Mouse (Mus musculus) heart, embryonic 14.5 days (tissue): ENCODE measurements around the gene Kri1. TPM values are rescaled to one million over a fixed set of nuclear protein-coding genes. Genes with fewer than 3 reads are reported as not detected.

Experiments
- ATAC-seq: fragments of 200-750 bp; cut with Nextera tagmentation; 2 replicates; pipeline ENCODE4 v1.8.0; 2017; ENCODE audit warnings: low read depth, moderate TSS enrichment; ENCODE audit not compliant: insufficient number of reproducible peaks, insufficient read depth, low FRiP score
- H3K27ac ChIP-seq, 2 experiments: fragments of 200-500 bp in 1 of 2; fragments of 300-500 bp in 1 of 2; sonication (generic) in 1 of 2; replicated peaks in 1 of 2; 2 replicates each; pipeline ENCODE4 v1.5.1; 2012 to 2014; ENCODE audit warnings: low read depth in 2 of 2, low read length in 2 of 2, control low read depth in 1 of 2, mild to moderate bottlenecking in 1 of 2, mixed read lengths in 1 of 2; ENCODE audit not compliant: control insufficient read depth in 1 of 2, insufficient read depth in 1 of 2
- H3K27me3 ChIP-seq: fragments of 300-500 bp; sonication (generic); 2 replicates; pipeline ENCODE4 v1.6.1; 2014; ENCODE audit warnings: mild to moderate bottlenecking, low read length, control low read depth; ENCODE audit not compliant: control insufficient read depth, insufficient read depth
- H3K36me3 ChIP-seq: fragments of 300-500 bp; sonication (generic); 2 replicates; pipeline ENCODE4 v1.6.1; 2014; ENCODE audit warnings: mild to moderate bottlenecking, control low read depth, low read length, mixed read lengths; ENCODE audit not compliant: control insufficient read depth, insufficient read depth
- H3K4me1 ChIP-seq, 2 experiments: fragments of 200-500 bp in 1 of 2; fragments of 300-500 bp in 1 of 2; sonication (generic) in 1 of 2; 2 replicates each; pipeline ENCODE4 v1.6.1; 2012 to 2014; ENCODE audit warnings: low read length in 2 of 2, control low read depth in 1 of 2, mixed read lengths in 1 of 2; ENCODE audit not compliant: control insufficient read depth in 2 of 2, insufficient read depth in 2 of 2
- H3K4me2 ChIP-seq: fragments of 300-500 bp; sonication (generic); 2 replicates; pipeline ENCODE4 v1.6.1; 2014; ENCODE audit warnings: mild to moderate bottlenecking, low read length
- H3K4me3 ChIP-seq, 2 experiments: fragments of 200-500 bp in 1 of 2; fragments of 300-500 bp in 1 of 2; sonication (generic) in 1 of 2; 2 replicates each; pipeline ENCODE4 v1.5.1; 2012 to 2014; ENCODE audit warnings: low read length in 2 of 2, mild to moderate bottlenecking in 2 of 2, control low read depth in 1 of 2, low read depth in 1 of 2, moderate library complexity in 1 of 2; ENCODE audit not compliant: control insufficient read depth in 1 of 2, insufficient read depth in 1 of 2
- H3K9ac ChIP-seq: fragments of 300-500 bp; sonication (generic); 2 replicates; pipeline ENCODE4 v1.6.1; 2014; ENCODE audit warnings: mild to moderate bottlenecking, low read length
- H3K9me3 ChIP-seq: fragments of 300-500 bp; sonication (generic); 2 replicates; pipeline ENCODE4 v1.6.1; 2016; ENCODE audit warnings: low read length, control low read depth; ENCODE audit not compliant: control insufficient read depth
- WGBS: fragments of 180-500 bp; shearing (Covaris S2); extraction: QIAGEN DNeasy Blood & Tissue Kit; methylation state at CpG from one replicate; pipeline ENCODE4 v1.1.7; 2014; 5-methylcytosine and 5-hydroxymethylcytosine counted together
- polyA plus RNA-seq: library from polyadenylated mRNA; unstranded; fragments of >200 nt; fragmentation: Nextera tagmentation; extraction: Ambion mirVana; gene quantifications from 2 replicates; pipeline ENCODE4 v1.2.1, GENCODE M21; 2014

The Kri1 gene
- polyA plus RNA-seq, 1 experiment from 2014 or later, result 12.6 TPM

DNA sequence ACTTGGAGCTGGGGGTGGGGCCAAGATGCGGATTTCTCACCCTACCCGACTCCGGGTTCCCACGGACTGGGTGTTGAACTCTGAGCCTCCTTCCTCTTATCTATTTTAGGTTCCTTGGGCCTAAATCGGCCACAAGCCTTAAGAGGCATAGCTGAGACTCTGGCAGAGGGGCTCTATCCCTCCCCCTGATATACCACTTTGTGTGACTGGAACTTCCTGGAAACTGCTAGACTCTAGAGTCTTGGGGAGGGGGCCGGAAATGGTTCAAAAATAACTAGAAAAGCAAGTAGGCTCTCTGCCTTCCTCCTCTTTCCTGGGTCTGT is 33.7 kb upstream of the Kri1 start:
- Histone ChIP-seq H3K9me3 (no peaks in the 10 kb centered on the region), H3K27ac (peak overlapping the region; percentile 35 to 72), H3K4me2 (peak overlapping the region; percentile 95), H3K36me3 (peaks cover 6% of the 10 kb centered on the region; the same call in 1 of the 2 replicates), H3K4me3 (peak overlapping the region; percentile 63 to 79), H3K27me3 (no peaks in the 10 kb centered on the region), H3K4me1 (peaks cover 9 to 18% of the 10 kb centered on the region in 2 experiments; a peak in 3 of 4 replicates), H3K9ac (peak overlapping the region; percentile 81)
- ATAC-seq, result no peak
- 3% methylated on average over 6 of the region's 6 CpGs for WGBS

GRCm38 (mm10) chr9:21320619-21321512 is 33.1 kb upstream of the Kri1 start, which contains the start of gene Slc44a2:
Gene Slc44a2, plus strand, starts transcription at chr9:21320698.
- Histone ChIP-seq H3K27ac (peak within 1 kb of the TSS; percentile 35 to 72), H3K4me1 (peaks cover 9 to 18% of the 10 kb centered on the region in 2 experiments; a peak in 3 of 4 replicates), H3K4me3 (peak within 1 kb of the TSS; percentile 63 to 79), H3K4me2 (peak within 1 kb of the TSS; percentile 95), H3K9me3 (no peaks in the 10 kb centered on the region), H3K9ac (peak within 1 kb of the TSS; percentile 81), H3K27me3 (no peaks in the 10 kb centered on the region), H3K36me3 (peaks cover 4% of the 10 kb centered on the region; the same call in 1 of the 2 replicates)
- under 1% methylated on average over 52 of the region's 52 CpGs for WGBS
- ATAC-seq, result peak; percentile 93

- Histone ChIP-seq H3K9ac (peak overlapping the region; percentile 81), H3K4me1 (peaks cover 9 to 18% of the 10 kb centered on the region in 2 experiments; a peak in 3 of 4 replicates), H3K27ac (0 out of 4 replicates have a peak overlapping the region, but pooled peaks of 1 of the 2 experiments have one; percentile 72), H3K4me2 (peak overlapping the region; percentile 95), H3K27me3 (no peaks in the 10 kb centered on the region), H3K36me3 (peaks cover 4% of the 10 kb centered on the region; the same call in 1 of the 2 replicates), H3K4me3 (peak overlapping the region; percentile 63 to 79), H3K9me3 (no peaks in the 10 kb centered on the region)
- no peak for ATAC-seq
- 23% methylated on average over 4 of the region's 4 CpGs for WGBS
Measured at GRCm38 (mm10) chr9:21320280-21320618, 32.5 kb upstream of the Kri1 start.

DNA sequence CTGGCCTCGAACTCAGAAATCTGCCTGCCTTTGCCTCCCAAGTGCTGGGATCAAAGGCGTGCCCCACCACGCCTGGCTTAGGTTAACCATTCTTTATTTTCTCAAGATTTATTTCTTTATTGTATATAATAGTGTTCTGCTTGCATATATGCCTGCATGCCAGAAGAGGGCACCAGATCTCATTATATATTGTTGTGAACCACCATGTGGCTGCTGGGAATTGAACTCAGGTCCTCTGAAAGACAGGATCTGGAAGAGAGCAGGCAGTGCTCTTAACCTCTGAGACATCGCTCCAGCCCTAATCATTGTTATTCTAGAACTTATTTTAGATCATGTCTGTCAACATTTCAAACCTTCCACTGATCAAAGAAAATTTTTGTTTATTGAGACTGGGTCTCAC is 31.7 kb upstream of the Kri1 start:
- Histone ChIP-seq H3K27me3 (no peaks in the 10 kb centered on the region), H3K9me3 (no peaks in the 10 kb centered on the region), H3K27ac (no peak overlapping the region), H3K9ac (no peak overlapping the region), H3K4me3 (no peak overlapping the region), H3K4me2 (no peak overlapping the region), H3K4me1 (peaks cover 9 to 18% of the 10 kb centered on the region in 2 experiments; a peak in 3 of 4 replicates), H3K36me3 (no peaks in the 10 kb centered on the region)
- ATAC-seq, result no peak
- whole genome bisulfite sequencing, result 91% methylated on average over 4 of the region's 4 CpGs

DNA sequence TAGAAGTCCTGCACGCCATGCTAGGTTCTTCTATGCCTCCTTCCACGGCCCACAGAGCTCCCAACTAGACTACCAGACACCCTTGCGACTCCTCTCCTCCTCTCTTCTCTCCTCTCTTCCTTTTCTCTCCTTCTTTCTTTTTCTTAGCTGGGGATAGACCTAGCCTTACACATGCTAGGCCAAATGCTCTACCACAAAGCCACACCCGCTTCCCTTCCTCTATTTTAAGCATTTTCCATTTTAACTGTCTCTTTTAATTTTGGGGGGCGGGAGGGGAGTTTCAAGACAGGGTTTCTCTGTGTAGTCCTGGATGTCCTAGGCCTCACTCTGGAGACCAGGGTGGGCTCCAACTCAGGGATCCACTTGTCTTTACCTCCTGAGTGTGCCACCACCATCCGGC is 31.0 kb upstream of the Kri1 start:
- Histone ChIP-seq H3K9me3 (no peaks in the 10 kb centered on the region), H3K36me3 (no peaks in the 10 kb centered on the region), H3K4me3 (no peak overlapping the region), H3K27me3 (no peaks in the 10 kb centered on the region), H3K27ac (no peak overlapping the region), H3K9ac (no peak overlapping the region), H3K4me2 (no peak overlapping the region), H3K4me1 (peaks cover 6 to 18% of the 10 kb centered on the region in 2 experiments; a peak in 3 of 4 replicates)
- ATAC-seq, result no peak
- 86% methylated on average over 6 of the region's 6 CpGs for WGBS

DNA sequence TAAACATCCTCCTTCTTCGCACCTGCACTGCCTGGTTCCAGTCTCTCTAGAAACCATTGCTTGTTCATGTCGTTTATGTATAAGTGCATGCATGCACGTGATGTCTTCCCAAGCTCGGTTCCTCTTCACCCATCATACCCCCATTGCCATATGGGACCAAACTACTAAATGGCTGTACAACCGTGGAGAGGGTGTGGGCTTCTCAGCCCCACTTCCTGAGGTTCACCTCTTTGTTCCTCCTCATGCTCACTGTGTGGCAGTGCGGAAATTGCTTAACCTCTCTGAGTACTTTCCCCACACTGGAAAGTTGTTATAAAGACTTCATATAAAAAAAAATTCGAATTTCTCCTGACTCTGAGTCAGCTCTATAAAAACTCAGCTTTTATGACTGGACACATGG is 28.9 kb upstream of the Kri1 start:
- 71% methylated on average over 7 of the region's 7 CpGs for WGBS
- no peaks in the 10 kb centered on the region for H3K9me3 ChIP-seq
- ATAC-seq, result no peak

GRCm38 (mm10) chr9:21315421-21315820 is 27.7 kb upstream of the Kri1 start:
- H3K4me2 ChIP-seq, result no peak overlapping the region
- no peak overlapping the region for H3K27ac ChIP-seq
- no peak overlapping the region for H3K4me3 ChIP-seq
- H3K9me3 ChIP-seq, result no peaks in the 10 kb centered on the region
- 46% methylated on average over 5 of the region's 5 CpGs for WGBS
- H3K4me1 ChIP-seq, result no peaks in the 10 kb centered on the region
- no peak overlapping the region for H3K9ac ChIP-seq
- no peak for ATAC-seq
- H3K36me3 ChIP-seq, result no peaks in the 10 kb centered on the region
- H3K27me3 ChIP-seq, result peaks cover 14% of the 10 kb centered on the region

More for the DNA sequence above, 28.9 kb upstream of the Kri1 start:
- H3K4me2 ChIP-seq, result no peak overlapping the region
- H3K27ac ChIP-seq, result no peak overlapping the region
- no peak overlapping the region for H3K4me3 ChIP-seq
- H3K9ac ChIP-seq, result no peak overlapping the region
- H3K4me1 ChIP-seq, result peaks cover 2 to 7% of the 10 kb centered on the region in 2 experiments; a peak in 3 of 4 replicates
- peaks cover 8% of the 10 kb centered on the region for H3K27me3 ChIP-seq
- no peaks in the 10 kb centered on the region for H3K36me3 ChIP-seq
